Mouse (Mus musculus): Measurements from ENCODE around the gene Auts2. TPM values are rescaled to one million over a fixed set of nuclear protein-coding genes. Genes with fewer than 3 reads are reported as not detected.

Auts2 gene
- total RNA-seq, 1 experiment = 9.9 TPM

DNA sequence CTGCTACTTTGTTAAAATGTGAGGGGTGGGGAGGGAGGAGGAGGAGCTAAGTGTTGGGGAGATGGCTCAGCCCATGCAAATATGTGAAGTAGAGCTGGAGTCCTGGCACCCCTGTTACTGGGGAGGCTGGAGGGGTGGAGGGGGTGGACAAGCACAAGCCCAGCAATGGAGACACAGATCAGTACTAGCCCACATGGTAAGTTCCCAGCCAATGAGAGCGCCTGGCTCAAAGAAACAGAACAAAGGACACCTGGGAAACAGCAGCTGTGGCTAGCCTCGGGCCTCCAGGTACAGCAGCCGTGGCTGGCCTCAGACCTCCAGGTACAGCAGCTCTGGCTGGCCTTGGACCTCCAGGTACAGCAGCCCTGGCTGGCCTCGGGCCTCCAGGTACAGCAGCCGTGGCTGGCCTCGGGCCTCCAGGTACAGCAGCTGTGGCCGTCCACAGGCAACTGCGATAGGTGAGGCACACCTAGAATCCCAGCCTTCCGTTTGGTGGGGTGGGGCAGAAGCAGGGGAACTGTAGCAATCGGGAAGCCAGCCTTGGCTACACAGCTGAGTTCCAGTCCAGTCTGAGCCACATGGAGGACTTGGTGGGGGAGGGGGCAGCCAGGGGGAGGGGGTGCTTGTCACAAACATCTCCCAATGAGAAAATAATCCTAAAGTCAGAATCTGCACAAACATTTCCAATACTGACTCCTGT, 1046.5 kb downstream of the Auts2 start:
- no peak for DNase-seq (ENCODE audit: low read depth, low spot score)
- peaks cover 5 to 34% of the 10 kb centered on the region in 2 experiments; a peak in 3 of 4 replicates for H3K4me1 ChIP-seq (ENCODE audit: control insufficient read depth in 2 of 2, insufficient read depth in 2 of 2, low read length in 2 of 2, poor library complexity in 1 of 2)
- H3K4me3 ChIP-seq (ENCODE audit: insufficient read depth in 1 of 2, low read depth in 1 of 2, low read length in 2 of 2, poor library complexity in 1 of 2, severe bottlenecking in 1 of 2) = peak overlapping the region in 1 of 2 experiments; percentile 34; a peak in 2 of 4 replicates
- no peaks in the 10 kb centered on the region for H3K36me3 ChIP-seq (ENCODE audit: control insufficient read depth, insufficient read depth, low read length, poor library complexity, severe bottlenecking)
- in situ Hi-C loops (cut with MboI; ENCODE audit: low sequenced_read_pairs in 2 of 2, unreplicated experiment in 2 of 2) = no loop called here
- TF ChIP-seq MAFK (IDR thresholded peaks at IDR 0.05; ENCODE audit: insufficient read depth, low read depth, low read length) (no peak), HCFC1 (IDR thresholded peaks at IDR 0.05; ENCODE audit: borderline replicate concordance, insufficient read depth, low read length) (no peak), CHD2 (IDR thresholded peaks at IDR 0.05; ENCODE audit: low read depth, low read length) (no peak), ZNF384 (IDR thresholded peaks at IDR 0.05; ENCODE audit: low read depth, low read length) (no peak), ZC3H11A (IDR thresholded peaks at IDR 0.05; ENCODE audit: borderline replicate concordance, low read depth, low read length) (no peak)
- no peaks in the 10 kb centered on the region for H3K9me3 ChIP-seq (ENCODE audit: control insufficient read depth, insufficient read depth, low read depth, low read length)
- H3K9ac ChIP-seq (ENCODE audit: insufficient read depth, low read depth, low read length, poor library complexity, severe bottlenecking) = peak overlapping the region; percentile 50
- no peak overlapping the region for H3K27ac ChIP-seq (ENCODE audit: insufficient read depth, low read depth, low read length, poor library complexity, severe bottlenecking)

DNA sequence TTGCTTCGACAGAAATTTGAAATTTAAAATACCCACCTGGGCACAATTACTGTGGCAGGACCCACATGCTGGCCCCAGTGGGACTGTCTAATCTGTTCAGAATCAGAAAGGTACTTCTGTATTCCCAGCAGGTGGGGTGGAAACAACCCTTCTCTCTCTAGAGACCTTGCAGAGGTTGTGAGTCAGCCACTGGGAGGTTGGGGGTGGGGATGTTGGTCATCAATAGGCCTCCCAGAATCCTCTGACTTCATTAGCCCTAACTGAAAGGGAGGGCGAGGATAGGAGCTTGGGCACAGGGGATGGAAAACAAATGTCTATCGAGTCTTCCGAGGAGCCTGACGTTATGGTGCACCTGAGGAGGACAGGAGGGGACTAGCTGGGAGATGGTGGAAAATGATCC, 1048.6 kb downstream of the Auts2 start:
- Histone ChIP-seq H3K27ac (ENCODE audit: insufficient read depth, low read depth, low read length, poor library complexity, severe bottlenecking) (no peak overlapping the region), H3K9ac (ENCODE audit: insufficient read depth, low read depth, low read length, poor library complexity, severe bottlenecking) (no peak overlapping the region), H3K4me1 (ENCODE audit: control insufficient read depth in 2 of 2, insufficient read depth in 2 of 2, low read length in 2 of 2, poor library complexity in 1 of 2) (peaks cover 5 to 35% of the 10 kb centered on the region in 2 experiments; a peak in 3 of 4 replicates), H3K9me3 (ENCODE audit: control insufficient read depth, insufficient read depth, low read depth, low read length) (no peaks in the 10 kb centered on the region), H3K36me3 (ENCODE audit: control insufficient read depth, insufficient read depth, low read length, poor library complexity, severe bottlenecking) (no peaks in the 10 kb centered on the region; the same call in 1 of the 2 replicates), H3K4me3 (ENCODE audit: insufficient read depth in 1 of 2, low read depth in 1 of 2, low read length in 2 of 2, poor library complexity in 1 of 2, severe bottlenecking in 1 of 2) (no peak overlapping the region)
- TF ChIP-seq MAFK (IDR thresholded peaks at IDR 0.05; ENCODE audit: insufficient read depth, low read depth, low read length) (no peak), HCFC1 (IDR thresholded peaks at IDR 0.05; ENCODE audit: borderline replicate concordance, insufficient read depth, low read length) (no peak), CHD2 (IDR thresholded peaks at IDR 0.05; ENCODE audit: low read depth, low read length) (no peak), ZNF384 (IDR thresholded peaks at IDR 0.05; ENCODE audit: low read depth, low read length) (no peak), ZC3H11A (IDR thresholded peaks at IDR 0.05; ENCODE audit: borderline replicate concordance, low read depth, low read length) (no peak)
- DNase-seq (ENCODE audit: low read depth, low spot score) = no peak
- in situ Hi-C loops (cut with MboI; ENCODE audit: low sequenced_read_pairs in 2 of 2, unreplicated experiment in 2 of 2) = no loop called here

DNA sequence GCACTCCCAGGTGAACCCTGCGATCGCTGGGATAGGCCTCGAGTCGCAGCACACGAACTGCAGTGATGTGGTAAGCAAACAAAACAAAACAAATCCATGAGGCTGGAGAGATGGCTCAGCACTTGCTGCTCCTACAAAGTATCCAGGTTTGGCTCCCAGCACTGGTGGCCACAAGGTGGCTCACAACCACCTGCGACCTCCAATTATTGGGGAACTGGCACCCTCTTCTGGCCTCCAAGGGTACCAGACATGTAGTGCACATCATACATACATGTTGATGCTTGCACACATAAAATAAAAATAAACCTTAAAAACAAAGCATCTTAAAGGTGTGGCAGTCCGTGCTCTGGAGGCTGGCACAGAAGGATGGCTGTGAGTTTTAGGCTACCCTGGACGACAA, 1050.6 kb downstream of the Auts2 start:
- H3K36me3 ChIP-seq (ENCODE audit: control insufficient read depth, insufficient read depth, low read length, poor library complexity, severe bottlenecking) = no peaks in the 10 kb centered on the region; the same call in 1 of the 2 replicates
- TF ChIP-seq ZNF384 (IDR thresholded peaks at IDR 0.05; ENCODE audit: low read depth, low read length) (no peak; the same call in 1 of the 2 replicates), HCFC1 (IDR thresholded peaks at IDR 0.05; ENCODE audit: borderline replicate concordance, insufficient read depth, low read length) (peak; percentile 50; the same call in 1 of the 2 replicates), ZC3H11A (IDR thresholded peaks at IDR 0.05; ENCODE audit: borderline replicate concordance, low read depth, low read length) (peak; percentile 80), MAFK (IDR thresholded peaks at IDR 0.05; ENCODE audit: insufficient read depth, low read depth, low read length) (peak; percentile 43; the same call in 1 of the 2 replicates)
- no peaks in the 10 kb centered on the region for H3K9me3 ChIP-seq (ENCODE audit: control insufficient read depth, insufficient read depth, low read depth, low read length)
- peak overlapping the region; percentile 98 for H3K27ac ChIP-seq (ENCODE audit: insufficient read depth, low read depth, low read length, poor library complexity, severe bottlenecking)
- DNase-seq (ENCODE audit: low read depth, low spot score) = peak; percentile 69
- in situ Hi-C loops (cut with MboI; ENCODE audit: low sequenced_read_pairs in 2 of 2, unreplicated experiment in 2 of 2) = no loop called here
- peaks cover 5 to 36% of the 10 kb centered on the region in 2 experiments; a peak in 3 of 4 replicates for H3K4me1 ChIP-seq (ENCODE audit: control insufficient read depth in 2 of 2, insufficient read depth in 2 of 2, low read length in 2 of 2, poor library complexity in 1 of 2)
- H3K9ac ChIP-seq (ENCODE audit: insufficient read depth, low read depth, low read length, poor library complexity, severe bottlenecking) = peak overlapping the region; percentile 65; the same call in 1 of the 2 replicates
- peak overlapping the region; percentile 42 to 43; a peak in 2 of 4 replicates for H3K4me3 ChIP-seq (ENCODE audit: insufficient read depth in 1 of 2, low read depth in 1 of 2, low read length in 2 of 2, poor library complexity in 1 of 2, severe bottlenecking in 1 of 2)

DNA sequence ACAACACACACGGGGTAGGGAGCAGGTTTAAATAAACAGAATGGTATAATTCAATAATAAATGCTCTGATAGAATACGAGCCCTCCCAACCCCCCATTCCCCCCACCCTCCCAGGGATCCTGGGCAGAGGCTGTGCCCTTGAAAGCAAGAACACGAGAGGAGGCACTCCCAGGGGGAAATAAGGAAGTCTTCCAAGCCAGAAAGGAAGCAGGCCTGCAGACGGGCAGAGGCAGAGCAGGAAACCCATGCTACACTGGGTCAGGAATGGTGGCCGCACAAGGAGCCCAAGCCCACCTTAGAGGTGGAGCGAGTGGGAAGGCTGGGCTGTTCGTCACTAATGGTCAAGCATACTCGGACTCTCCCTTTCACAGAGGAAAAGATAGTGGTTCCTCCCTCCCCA, 1051.3 kb downstream of the Auts2 start:
- TF ChIP-seq ZC3H11A (IDR thresholded peaks at IDR 0.05; ENCODE audit: borderline replicate concordance, low read depth, low read length) = no peak
- no peak for TF ChIP-seq CHD2 (IDR thresholded peaks at IDR 0.05; ENCODE audit: low read depth, low read length)
- no peak for TF ChIP-seq HCFC1 (IDR thresholded peaks at IDR 0.05; ENCODE audit: borderline replicate concordance, insufficient read depth, low read length)
- TF ChIP-seq MAFK (IDR thresholded peaks at IDR 0.05; ENCODE audit: insufficient read depth, low read depth, low read length) = no peak
- TF ChIP-seq ZNF384 (IDR thresholded peaks at IDR 0.05; ENCODE audit: low read depth, low read length) = no peak
- Histone ChIP-seq H3K9ac (ENCODE audit: insufficient read depth, low read depth, low read length, poor library complexity, severe bottlenecking) (peak overlapping the region; percentile 65), H3K4me3 (ENCODE audit: insufficient read depth in 1 of 2, low read depth in 1 of 2, low read length in 2 of 2, poor library complexity in 1 of 2, severe bottlenecking in 1 of 2) (peak overlapping the region; percentile 16 to 42; a peak in 3 of 4 replicates), H3K36me3 (ENCODE audit: control insufficient read depth, insufficient read depth, low read length, poor library complexity, severe bottlenecking) (no peaks in the 10 kb centered on the region; the same call in 1 of the 2 replicates), H3K27ac (ENCODE audit: insufficient read depth, low read depth, low read length, poor library complexity, severe bottlenecking) (peak overlapping the region; percentile 98), H3K4me1 (ENCODE audit: control insufficient read depth in 2 of 2, insufficient read depth in 2 of 2, low read length in 2 of 2, poor library complexity in 1 of 2) (peaks cover 5 to 35% of the 10 kb centered on the region in 2 experiments; a peak in 3 of 4 replicates), H3K9me3 (ENCODE audit: control insufficient read depth, insufficient read depth, low read depth, low read length) (no peaks in the 10 kb centered on the region)
- in situ Hi-C loops (cut with MboI; ENCODE audit: low sequenced_read_pairs in 2 of 2, unreplicated experiment in 2 of 2) = no loop called here
- no peak for DNase-seq (ENCODE audit: low read depth, low spot score)
